In genomic region chr16:21814861-21815668, GRCm38 (mm10) we compare ENCODE assay signal across 8 mouse cellular contexts. TPM values are rescaled to one million over a fixed set of nuclear protein-coding genes. Genes with fewer than 3 reads are reported as not detected.
A peak's percentile ranks its signal among the peaks of the same experiment; 100 is the strongest.
DNase-seq lines count a peak whose midpoint lies in the region; ATAC-seq and TF ChIP-seq lines count a peak whose summit lies in the region.

No protein-coding gene starts in this region.

- no peaks in the 10 kb centered on the region for H3K9me3 ChIP-seq in limb, embryonic 14.5 days (ENCODE audit: control insufficient read depth, low read length)
- H3K9me3 ChIP-seq in neural tube, embryonic 12.5 days = no peaks in the 10 kb centered on the region

- no peak overlapping the region for H3K4me2 ChIP-seq in limb, embryonic 14.5 days (replicated peaks; ENCODE audit: low read depth, low read length, severe bottlenecking)
- peak overlapping the region; percentile 39 for H3K4me2 ChIP-seq in neural tube, embryonic 12.5 days (replicated peaks)

- peak; percentile 56 for ATAC-seq in granulocyte monocyte progenitor cell, adult 5-6 weeks (replicated peaks; ENCODE audit: poor library complexity, severe bottlenecking)
- no peak for ATAC-seq in limb, embryonic 14.5 days (ENCODE audit: low FRiP score, low read depth)
- peak; percentile 61 for ATAC-seq in neural tube, embryonic 12.5 days (ENCODE audit: low FRiP score, low read depth)

- WGBS in thymus, adult 2 months = 67% methylated on average over 11 of the region's 11 CpGs
- WGBS in limb, embryonic 14.5 days = 60% methylated on average over 11 of the region's 11 CpGs
- 62% methylated on average over 11 of the region's 11 CpGs for WGBS in neural tube, embryonic 12.5 days

- no peak for TF ChIP-seq POLR2A in thymus, adult 2 months (IDR thresholded peaks at IDR 0.05; ENCODE audit: control insufficient read depth, extremely low read depth, insufficient read depth, low read length, poor library complexity)
- no peak for TF ChIP-seq POLR2A in limb, embryonic 14.5 days (IDR thresholded peaks at IDR 0.05; ENCODE audit: borderline replicate concordance, extremely low read depth, insufficient read depth, insufficient read length)

- no peak overlapping the region for H3K9ac ChIP-seq in limb, embryonic 14.5 days (ENCODE audit: low read depth, low read length, severe bottlenecking)
- H3K9ac ChIP-seq in neural tube, embryonic 12.5 days = no peak overlapping the region

- H3K4me1 ChIP-seq in thymus, adult 2 months (replicated peaks; ENCODE audit: control insufficient read depth, insufficient read depth, low read length) = peaks cover 3% of the 10 kb centered on the region; the same call in 1 of the 2 replicates
- H3K4me1 ChIP-seq in limb, embryonic 14.5 days (ENCODE audit: control insufficient read depth, insufficient read depth, low read length) = no peaks in the 10 kb centered on the region
- peaks cover 10% of the 10 kb centered on the region; the same call in 1 of the 2 replicates for H3K4me1 ChIP-seq in neural tube, embryonic 12.5 days

- H3K27me3 ChIP-seq in thymus, adult 2 months (ENCODE audit: control insufficient read depth, insufficient read depth, low read length) = no peaks in the 10 kb centered on the region
- no peaks in the 10 kb centered on the region for H3K27me3 ChIP-seq in limb, embryonic 14.5 days (ENCODE audit: control insufficient read depth, insufficient read depth, low read length)
- no peaks in the 10 kb centered on the region for H3K27me3 ChIP-seq in neural tube, embryonic 12.5 days (replicated peaks)

- DNase-seq in thymus, postnatal 25 days = peak; percentile 44
- DNase-seq in thymus, adult 2 months = no peak
- peak; percentile 64 for DNase-seq in cerebellum, adult 8-10 months
- peak; percentile 59 for DNase-seq in kidney, adult 18-20 months
- DNase-seq in limb, embryonic 14.5 days (ENCODE audit: low spot score) = peak; percentile 71
- no peak for DNase-seq in spleen, postnatal 10 days (ENCODE audit: low spot score in 2 of 2)

- TF ChIP-seq CTCF in thymus, adult 2 months (IDR thresholded peaks at IDR 0.05; ENCODE audit: borderline replicate concordance, control insufficient read depth, extremely low read depth, insufficient read depth, low read length, poor library complexity) = no peak

- no peak overlapping the region for H3K27ac ChIP-seq in thymus, adult 2 months (ENCODE audit: control insufficient read depth, insufficient read depth, low read length)
- H3K27ac ChIP-seq in limb, embryonic 14.5 days (replicated peaks; ENCODE audit: low read depth, low read length) = no peak overlapping the region
- no peak overlapping the region for H3K27ac ChIP-seq in neural tube, embryonic 12.5 days

- no peaks in the 10 kb centered on the region for H3K36me3 ChIP-seq in thymus, adult 2 months (ENCODE audit: control insufficient read depth, insufficient read depth, low read length)
- H3K36me3 ChIP-seq in limb, embryonic 14.5 days (ENCODE audit: control insufficient read depth, insufficient read depth, low read length) = no peaks in the 10 kb centered on the region
- H3K36me3 ChIP-seq in neural tube, embryonic 12.5 days = peaks cover 3% of the 10 kb centered on the region; the same call in 1 of the 2 replicates

- H3K4me3 ChIP-seq in thymus, adult 2 months (ENCODE audit: control insufficient read depth, insufficient read depth, low read length) = no peak overlapping the region
- no peak overlapping the region for H3K4me3 ChIP-seq in limb, embryonic 14.5 days (replicated peaks; ENCODE audit: low read length)
- H3K4me3 ChIP-seq in neural tube, embryonic 12.5 days = no peak overlapping the region

RNA-seq across cellular contexts. Expression of gene Map3k13, which starts 20.9 kb away (rescaled TPM):
- 2.0 and 2.3 TPM in 2 replicates for polyA plus RNA-seq in thymus, adult 2 months (2012; rRNA removed)
- 0.64 TPM in 1 of 2 replicates, not detected in the other for total RNA-seq in granulocyte monocyte progenitor cell, adult 5-6 weeks (2014; fragmentation: Nextera tagmentation)
- 0.22 TPM in 1 of 2 replicates, not detected in the other for total RNA-seq in granulocyte monocyte progenitor cell, adult 5-6 weeks (2017)
- 1.2 and 1.4 TPM in 2 replicates for polyA plus RNA-seq in limb, embryonic 14.5 days (2012; rRNA removed)
- polyA plus RNA-seq in limb, embryonic 14.5 days (2014; fragmentation: Nextera tagmentation; extraction: Ambion mirVana) = 0.79 and 0.92 TPM in 2 replicates
- 11.0 and 12.2 TPM in 2 replicates for polyA plus RNA-seq in neural tube, embryonic 12.5 days (2016; fragmentation: Nextera tagmentation; extraction: Ambion mirVana)

RNA-seq across cellular contexts. Expression of gene Ehhadh, which starts 27.5 kb away (rescaled TPM):
- polyA plus RNA-seq in thymus, adult 2 months (2012; rRNA removed) = 8.0 and 9.6 TPM in 2 replicates
- total RNA-seq in granulocyte monocyte progenitor cell, adult 5-6 weeks (2014; fragmentation: Nextera tagmentation) = 1.8 and 5.1 TPM in 2 replicates
- total RNA-seq in granulocyte monocyte progenitor cell, adult 5-6 weeks (2017) = 2.2 and 2.8 TPM in 2 replicates
- 4.7 and 4.8 TPM in 2 replicates for polyA plus RNA-seq in limb, embryonic 14.5 days (2012; rRNA removed)
- polyA plus RNA-seq in limb, embryonic 14.5 days (2014; fragmentation: Nextera tagmentation; extraction: Ambion mirVana) = 2.3 and 2.7 TPM in 2 replicates
- polyA plus RNA-seq in neural tube, embryonic 12.5 days (2016; fragmentation: Nextera tagmentation; extraction: Ambion mirVana) = 1.5 and 1.9 TPM in 2 replicates

Comparison
In these comparisons a context has a peak if more than half of its experiments do, and no peak if none do; other contexts are left out.
1. DNase-seq: peak in thymus, postnatal 25 days (single experiment), cerebellum, adult 8-10 months (single experiment), kidney, adult 18-20 months (single experiment) and limb, embryonic 14.5 days (single experiment); none in thymus, adult 2 months (single experiment) and spleen, postnatal 10 days (0 of 2).